Mouse (Mus musculus) kidney, adult 2 months (tissue): ENCODE results near the gene Rora. TPM values are rescaled to one million over a fixed set of nuclear protein-coding genes. Genes with fewer than 3 reads are reported as not detected.
A peak's percentile ranks its signal among the peaks of the same experiment; 100 is the strongest.
"Not testable (repeated sequence)": the region's sequence is repeated elsewhere in the genome, so short reads cannot be mapped to it uniquely, and the experiment has no call there.

ENCODE experiments used
- DNase-seq: peaks from one replicate; pipeline ENCODE4 v3.0.0; 2021
- H3K27ac ChIP-seq: fragments of 200-500 bp; 2 replicates; pipeline ENCODE4 v1.5.1; 2012; ENCODE audit warnings: low read depth, low read length, control low read depth, inconsistent platforms; ENCODE audit not compliant: insufficient read depth
- H3K27me3 ChIP-seq: fragments of 200-500 bp; replicated peaks from 2 replicates; pipeline ENCODE4 v1.6.1; 2012; ENCODE audit warnings: mild to moderate bottlenecking, moderate library complexity, low read length, inconsistent platforms; ENCODE audit not compliant: control insufficient read depth, insufficient read depth
- H3K36me3 ChIP-seq: fragments of 200-500 bp; 2 replicates; pipeline ENCODE4 v1.6.1; 2012; ENCODE audit warnings: mild to moderate bottlenecking, moderate library complexity, low read length, inconsistent platforms; ENCODE audit not compliant: control insufficient read depth, insufficient read depth
- H3K4me1 ChIP-seq: fragments of 200-500 bp; 2 replicates; pipeline ENCODE4 v1.6.1; 2011; ENCODE audit warnings: low read length; ENCODE audit not compliant: control insufficient read depth, insufficient read depth
- H3K4me3 ChIP-seq: fragments of 200-500 bp; 2 replicates; pipeline ENCODE4 v1.5.1; 2011; ENCODE audit warnings: mild to moderate bottlenecking, low read depth, low read length, control low read depth; ENCODE audit not compliant: insufficient read depth
- CTCF ChIP-seq: fragments of 200-500 bp; conservative IDR thresholded peaks from 2 replicates; pipeline ENCODE4 v1.5.1; 2011; ENCODE audit warnings: low read depth, mild to moderate bottlenecking, control low read depth, low read length, moderate library complexity, mixed read lengths; ENCODE audit not compliant: insufficient read depth, insufficient read length
- POLR2A ChIP-seq: fragments of 200-500 bp; IDR thresholded peaks from one replicate; pipeline ENCODE4 v1.6.1; 2011; ENCODE audit warnings: low read depth, low read length, control low read depth
- WGBS: fragments of 180-500 bp; shearing (Covaris S2); methylation state at CpG from one replicate; pipeline ENCODE4 v1.1.7; 2018; 5-methylcytosine and 5-hydroxymethylcytosine counted together
- polyA plus RNA-seq: library from polyadenylated mRNA; depleted of rRNA; stranded (reverse); fragments of >200 nt; gene quantifications from 2 replicates; pipeline ENCODE4 v1.2.3, GENCODE M21; 2012

Rora gene
- polyA plus RNA-seq, 1 experiment = 15.5 TPM

DNA sequence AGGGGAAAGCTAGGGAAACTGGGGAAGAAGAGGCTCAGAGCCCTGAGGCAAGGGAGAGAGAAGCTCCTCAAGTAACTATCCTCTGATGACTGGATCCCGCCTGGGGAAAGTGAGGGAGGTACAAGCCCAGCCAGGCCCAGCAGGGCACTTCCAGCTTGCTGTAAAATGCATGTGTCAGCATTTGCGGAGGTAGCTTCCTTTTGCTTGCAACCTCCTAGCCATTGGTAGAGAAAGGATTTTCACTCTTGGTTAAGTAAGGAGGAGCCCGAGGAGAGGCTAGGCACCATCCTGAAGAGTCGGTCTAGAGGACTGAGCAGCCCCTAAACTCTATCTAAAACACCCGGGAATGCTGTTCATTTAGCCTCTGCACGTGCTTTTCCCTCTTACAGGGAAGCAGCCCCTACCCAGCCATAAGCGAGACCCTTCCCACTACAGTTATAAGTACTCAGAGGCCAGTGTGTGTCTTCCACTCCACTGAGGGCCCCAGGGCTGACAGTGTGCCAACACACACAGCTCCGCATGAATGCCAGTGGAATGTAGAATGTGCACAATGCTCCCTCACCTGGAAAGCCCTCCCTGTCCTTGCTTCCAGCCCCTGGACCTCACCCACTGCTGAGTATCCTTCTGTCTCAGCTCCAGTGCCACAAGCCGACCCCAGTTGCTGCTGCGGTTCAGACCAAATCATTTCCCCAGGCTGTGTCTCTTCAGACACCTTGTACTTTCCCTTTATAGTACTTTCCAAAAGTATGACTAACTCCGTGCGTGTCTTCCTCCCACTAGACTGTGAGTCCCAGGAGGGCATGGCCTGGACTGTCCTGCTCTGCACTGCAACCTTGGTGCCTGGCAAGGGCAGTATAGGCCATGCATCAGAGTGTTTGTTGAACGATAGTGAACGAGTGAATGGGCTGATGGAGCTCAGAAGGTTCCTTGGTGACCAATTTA is 431.4 kb downstream of the Rora start:
- Histone ChIP-seq H3K4me3 (no peak overlapping the region), H3K36me3 (no peaks in the 10 kb centered on the region), H3K4me1 (peaks cover 11% of the 10 kb centered on the region), H3K27me3 (no peaks in the 10 kb centered on the region), H3K27ac (peak overlapping the region; percentile 61)
- DNase-seq = peak; percentile 78
- WGBS = 37% methylated on average over 14 of the region's 14 CpGs
- TF ChIP-seq CTCF (no peak), POLR2A (no peak)

DNA sequence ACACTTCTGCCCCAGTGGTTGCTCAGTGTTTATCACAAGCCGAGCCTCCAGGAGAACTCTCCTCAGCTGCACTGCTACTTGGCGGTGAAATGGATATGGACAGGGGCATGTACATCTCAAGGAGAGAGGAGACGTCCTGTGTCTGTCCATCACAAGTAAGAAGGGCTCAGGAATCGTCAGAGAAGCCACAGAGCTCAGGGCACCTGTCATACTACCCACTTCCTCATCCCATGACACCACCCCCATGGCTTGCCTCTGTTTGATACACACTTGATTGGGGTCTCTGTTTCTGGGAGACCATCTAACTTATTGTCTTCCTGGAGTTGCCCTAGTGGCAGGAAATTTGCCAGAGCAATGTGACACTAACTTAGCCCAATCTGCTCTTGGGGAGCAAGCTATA is 433.3 kb downstream of the Rora start:
- Histone ChIP-seq H3K4me3 (no peak overlapping the region), H3K27me3 (no peaks in the 10 kb centered on the region), H3K36me3 (no peaks in the 10 kb centered on the region), H3K27ac (no peak overlapping the region), H3K4me1 (peaks cover 12% of the 10 kb centered on the region)
- no peak for DNase-seq
- 88% methylated on average over 4 of the region's 4 CpGs for WGBS
- TF ChIP-seq POLR2A (no peak), CTCF (no peak)

GRCm38 (mm10) chr9:69087325-69087724 is 433.7 kb downstream of the Rora start:
- no peaks in the 10 kb centered on the region for H3K36me3 ChIP-seq
- no peak overlapping the region for H3K4me3 ChIP-seq
- no peak overlapping the region for H3K27ac ChIP-seq
- no peaks in the 10 kb centered on the region for H3K27me3 ChIP-seq
- H3K4me1 ChIP-seq = peaks cover 15% of the 10 kb centered on the region
- TF ChIP-seq CTCF (no peak), POLR2A (no peak)
- WGBS = 97% methylated on average over 1 of the region's 1 CpGs
- no peak for DNase-seq

DNA sequence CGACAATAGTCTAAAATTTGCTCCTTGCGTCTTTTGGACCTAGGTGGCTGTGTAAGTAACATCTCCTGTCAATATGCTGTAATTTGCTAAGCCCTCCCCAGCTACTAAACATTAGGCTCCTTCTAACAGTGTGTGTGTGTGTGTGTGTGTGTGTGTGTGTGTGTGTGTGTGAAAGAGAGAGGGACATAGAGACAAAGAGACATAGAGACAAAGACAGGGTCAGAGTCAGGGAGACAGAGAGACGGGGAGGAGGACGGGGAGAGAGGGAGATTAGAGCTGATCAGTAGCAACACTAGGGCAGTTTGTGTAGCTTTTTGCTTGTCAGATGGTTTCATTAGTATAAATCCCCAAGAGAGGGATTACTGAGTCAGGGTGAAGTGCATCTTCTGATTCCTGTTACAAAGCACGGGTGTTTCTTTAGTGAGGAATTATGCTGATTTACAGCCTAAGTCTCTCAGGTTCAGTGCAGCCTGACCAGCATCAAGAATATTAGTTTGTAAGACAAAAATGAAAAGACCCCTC is 437.2 kb downstream of the Rora start:
- no peaks in the 10 kb centered on the region for H3K36me3 ChIP-seq
- 81% methylated on average over 5 of the region's 5 CpGs for WGBS
- no peaks in the 10 kb centered on the region for H3K27me3 ChIP-seq
- DNase-seq = no peak
- H3K27ac ChIP-seq = no peak overlapping the region
- no peak for TF ChIP-seq CTCF
- no peak overlapping the region for H3K4me3 ChIP-seq
- H3K4me1 ChIP-seq = peaks cover 8% of the 10 kb centered on the region; the same call in 1 of the 2 replicates

DNA sequence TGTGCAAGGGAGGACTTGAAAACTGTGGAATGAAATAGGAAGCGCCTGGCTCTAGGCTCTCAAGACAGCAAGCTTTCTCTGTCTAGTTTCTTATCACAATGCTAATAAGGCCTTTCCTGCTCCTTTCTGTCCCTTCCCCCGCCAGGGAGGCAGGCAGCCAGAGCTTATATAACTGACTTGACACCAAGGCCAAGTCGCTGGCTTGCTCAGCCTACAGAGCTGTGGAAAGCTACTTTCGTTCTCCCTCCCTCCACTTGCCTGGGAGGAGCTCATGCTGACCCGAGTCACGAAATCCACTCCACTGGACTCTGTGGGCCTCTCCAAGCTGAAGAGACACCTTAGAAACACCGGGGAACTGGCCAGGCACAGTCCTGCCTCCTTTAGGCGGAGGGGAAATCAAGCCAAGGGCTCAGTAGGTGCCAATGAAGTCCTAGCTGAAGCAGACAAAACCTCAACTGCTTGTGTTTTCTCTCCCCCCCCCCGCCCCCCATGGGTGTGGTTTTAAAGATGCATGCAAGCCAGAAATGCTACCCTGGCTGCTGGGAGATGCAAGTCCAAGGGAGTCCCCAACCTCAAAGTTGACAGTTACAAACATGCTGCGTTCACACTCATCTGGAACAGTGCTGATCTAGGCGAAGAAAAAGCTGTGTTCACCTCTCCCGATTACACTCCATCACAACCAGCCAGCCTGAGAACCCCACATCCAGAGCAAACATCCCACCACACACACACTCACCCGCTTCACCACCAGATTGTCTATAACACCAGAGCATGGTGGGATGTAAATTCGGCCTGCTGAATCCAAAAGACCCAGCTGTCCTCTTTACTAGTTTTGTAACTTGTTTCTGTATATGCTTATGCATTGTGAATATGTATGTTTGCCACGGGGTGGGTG is 438.8 kb downstream of the Rora start:
- Histone ChIP-seq H3K4me3 (no peak overlapping the region), H3K36me3 (no peaks in the 10 kb centered on the region), H3K4me1 (peaks cover 8% of the 10 kb centered on the region; the same call in 1 of the 2 replicates), H3K27me3 (no peaks in the 10 kb centered on the region), H3K27ac (peak overlapping the region; percentile 79)
- DNase-seq = peak; percentile 95
- TF ChIP-seq POLR2A (no peak), CTCF (no peak)
- 41% methylated on average over 15 of the region's 15 CpGs for WGBS

DNA sequence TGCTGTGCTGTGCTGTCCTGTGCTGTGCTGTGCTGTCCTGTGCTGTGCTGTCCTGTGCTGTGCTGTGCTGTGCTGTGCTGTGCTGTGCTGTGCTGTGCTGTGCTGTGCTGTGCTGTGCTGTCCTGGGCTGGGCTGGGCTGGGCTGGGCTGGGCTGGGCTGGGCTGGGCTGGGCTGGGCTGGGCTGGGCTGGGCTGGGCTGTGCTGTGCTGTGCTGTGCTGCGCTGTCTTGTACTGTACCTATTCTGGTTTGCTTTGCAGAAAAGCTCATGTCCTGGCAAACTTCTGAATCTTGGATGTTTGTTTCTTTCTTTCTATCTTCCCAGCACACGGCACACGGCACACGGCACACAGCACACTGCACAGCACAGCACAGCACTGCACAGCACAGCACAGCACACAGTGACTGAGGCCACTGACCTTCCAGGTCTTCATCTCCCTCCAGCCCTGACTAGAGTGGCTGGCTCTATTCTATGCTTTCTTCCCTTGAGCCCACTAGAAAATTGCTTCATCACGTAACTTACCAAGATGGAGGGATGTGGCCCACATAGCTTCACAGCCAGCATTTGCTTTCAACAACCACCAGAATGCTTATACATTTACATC is 446.7 kb downstream of the Rora start:
- not testable (repeated sequence) for H3K27ac ChIP-seq, DNase-seq, H3K36me3 ChIP-seq, H3K4me3 ChIP-seq, H3K4me1 ChIP-seq, H3K27me3 ChIP-seq
- 97% methylated on average over 5 of the region's 5 CpGs for WGBS

- whole genome bisulfite sequencing = 67% methylated on average over 5 of the region's 5 CpGs
Measured at GRCm38 (mm10) chr9:69104321-69104720, 450.7 kb downstream of the Rora start.

More at GRCm38 (mm10) chr9:69104321-69104720, 450.7 kb downstream of the Rora start:
- no peak for DNase-seq
- Histone ChIP-seq H3K36me3 (no peaks in the 10 kb centered on the region), H3K27ac (no peak overlapping the region), H3K27me3 (no peaks in the 10 kb centered on the region), H3K4me1 (no peaks in the 10 kb centered on the region), H3K4me3 (no peak overlapping the region)
- TF ChIP-seq CTCF (no peak), POLR2A (no peak)
